Mouse (Mus musculus): ENCODE data around the gene Slc26a9. TPM values are rescaled to one million over a fixed set of nuclear protein-coding genes. Genes with fewer than 3 reads are reported as not detected.

Gene Slc26a9
- total RNA-seq, 2 experiments from 2014 or later, result 0.21 to 0.42 TPM

- DNase-seq (ENCODE audit: low spot score in 2 of 2), result no peak
- intact Hi-C loops (cut with DNase I), result no loop called here
These were observed 10.2 kb upstream of the Slc26a9 start for GRCm38 (mm10) chr1:131733474-131734180.

GRCm38 (mm10) chr1:131734657-131735273 is 9.1 kb upstream of the Slc26a9 start:
- DNase-seq (ENCODE audit: low spot score in 2 of 2), result no peak
- intact Hi-C loops (cut with DNase I), result no loop called here

- no peak for DNase-seq (ENCODE audit: low spot score in 2 of 2)
- intact Hi-C loops (cut with DNase I), result no loop called here
These were observed 7.3 kb upstream of the Slc26a9 start for GRCm38 (mm10) chr1:131736494-131736893.

GRCm38 (mm10) chr1:131737269-131737668 is 6.6 kb upstream of the Slc26a9 start:
- DNase-seq (ENCODE audit: low spot score in 2 of 2), result peak; percentile 94 to 97
- intact Hi-C loops (cut with DNase I), result no loop called here

GRCm38 (mm10) chr1:131738760-131739159 is 5.1 kb upstream of the Slc26a9 start:
- DNase-seq (ENCODE audit: low spot score in 2 of 2), result no peak
- intact Hi-C loops (cut with DNase I), result no loop called here

GRCm38 (mm10) chr1:131739481-131740160 is 4.2 kb upstream of the Slc26a9 start:
- intact Hi-C loops (cut with DNase I), result no loop called here
- no peak for DNase-seq (ENCODE audit: low spot score in 2 of 2)

- intact Hi-C loops (cut with DNase I), result no loop called here
- DNase-seq (ENCODE audit: low spot score in 2 of 2), result no peak
These were observed 1.6 kb downstream of the Slc26a9 start for GRCm38 (mm10) chr1:131745391-131745790.

- intact Hi-C loops (cut with DNase I), result no loop called here
- no peak for DNase-seq (ENCODE audit: low spot score in 2 of 2)
These were observed 3.9 kb downstream of the Slc26a9 start for GRCm38 (mm10) chr1:131747761-131748160.

GRCm38 (mm10) chr1:131748636-131749035 is 4.8 kb downstream of the Slc26a9 start:
- intact Hi-C loops (cut with DNase I), result no loop called here
- no peak for DNase-seq (ENCODE audit: low spot score in 2 of 2)

GRCm38 (mm10) chr1:131749706-131750545 is 6.1 kb downstream of the Slc26a9 start:
- intact Hi-C loops (cut with DNase I), result no loop called here
- DNase-seq (ENCODE audit: low spot score in 2 of 2), result no peak

- intact Hi-C loops (cut with DNase I), result no loop called here
- DNase-seq (ENCODE audit: low spot score in 2 of 2), result no peak
These were observed 7.5 kb downstream of the Slc26a9 start for GRCm38 (mm10) chr1:131751181-131751890.

- intact Hi-C loops (cut with DNase I), result no loop called here
- no peak for DNase-seq (ENCODE audit: low spot score in 2 of 2)
These were observed 8.1 kb downstream of the Slc26a9 start for GRCm38 (mm10) chr1:131751891-131752311.

GRCm38 (mm10) chr1:131754212-131754829 is 10.5 kb downstream of the Slc26a9 start:
- intact Hi-C loops (cut with DNase I), result no loop called here
- no peak for DNase-seq (ENCODE audit: low spot score in 2 of 2)

- intact Hi-C loops (cut with DNase I), result no loop called here
- DNase-seq (ENCODE audit: low spot score in 2 of 2), result peak; percentile 60 to 83
These were observed 11.1 kb downstream of the Slc26a9 start for GRCm38 (mm10) chr1:131754916-131755315.

GRCm38 (mm10) chr1:131757211-131757610 is 13.4 kb downstream of the Slc26a9 start:
- DNase-seq (ENCODE audit: low spot score in 2 of 2), result no peak
- intact Hi-C loops (cut with DNase I), result no loop called here

GRCm38 (mm10) chr1:131758796-131759195 is 15.0 kb downstream of the Slc26a9 start:
- intact Hi-C loops (cut with DNase I), result no loop called here

GRCm38 (mm10) chr1:131759667-131760427 is 16.0 kb downstream of the Slc26a9 start:
- intact Hi-C loops (cut with DNase I), result loop anchor here (10.0 kb wide), 1 partner anchor 465 kb away; no protein-coding TSS in a partner anchor
- DNase-seq (ENCODE audit: low spot score in 2 of 2), result no peak

More at GRCm38 (mm10) chr1:131758796-131759195, 15.0 kb downstream of the Slc26a9 start:
- DNase-seq (ENCODE audit: low spot score in 2 of 2), result no peak

GRCm38 (mm10) chr1:131760428-131760820 is 16.6 kb downstream of the Slc26a9 start:
- no peak for DNase-seq (ENCODE audit: low spot score in 2 of 2)
- intact Hi-C loops (cut with DNase I), result loop anchor here (10.0 kb wide), 1 partner anchor 466 kb away; no protein-coding TSS in a partner anchor
